Mouse (Mus musculus): ENCODE measurements around the gene Fam13a. TPM values are rescaled to one million over a fixed set of nuclear protein-coding genes. Genes with fewer than 3 reads are reported as not detected.
A peak's percentile ranks its signal among the peaks of the same experiment; 100 is the strongest.

Gene Fam13a
- polyA plus RNA-seq, 1 experiment from 2014 or later: 12.3 TPM

- no peak overlapping the region for H3K4me3 ChIP-seq (ENCODE audit: low read length)
- H3K36me3 ChIP-seq (ENCODE audit: control insufficient read depth, insufficient read depth): no peaks in the 10 kb centered on the region
- peaks cover 12% of the 10 kb centered on the region; the same call in 1 of the 2 replicates for H3K4me1 ChIP-seq (ENCODE audit: control insufficient read depth, insufficient read depth, low read length)
- no peak overlapping the region for H3K9ac ChIP-seq (ENCODE audit: low read length)
- no peaks in the 10 kb centered on the region for H3K27me3 ChIP-seq (ENCODE audit: control insufficient read depth, insufficient read depth, low read length)
- no peak for ATAC-seq (replicated peaks; ENCODE audit: extremely low read depth, insufficient read depth, low FRiP score)
- H3K27ac ChIP-seq (ENCODE audit: low read length): no peak overlapping the region
- H3K9me3 ChIP-seq (replicated peaks; ENCODE audit: control insufficient read depth, low read length): no peaks in the 10 kb centered on the region
- 74% methylated on average over 2 of the region's 2 CpGs for WGBS
- no peak overlapping the region for H3K4me2 ChIP-seq (ENCODE audit: low read depth, low read length)
These were observed 9.6 kb downstream of the Fam13a start for GRCm38 (mm10) chr6:59014760-59015159.

- WGBS: 74% methylated on average over 8 of the region's 8 CpGs
- H3K4me2 ChIP-seq (ENCODE audit: low read depth, low read length): no peak overlapping the region
- H3K4me1 ChIP-seq (ENCODE audit: control insufficient read depth, insufficient read depth, low read length): peaks cover 14% of the 10 kb centered on the region; the same call in 1 of the 2 replicates
- H3K36me3 ChIP-seq (ENCODE audit: control insufficient read depth, insufficient read depth): no peaks in the 10 kb centered on the region
- H3K27me3 ChIP-seq (ENCODE audit: control insufficient read depth, insufficient read depth, low read length): no peaks in the 10 kb centered on the region
- H3K4me3 ChIP-seq (ENCODE audit: low read length): no peak overlapping the region
- no peak overlapping the region for H3K9ac ChIP-seq (ENCODE audit: low read length)
- no peaks in the 10 kb centered on the region for H3K9me3 ChIP-seq (replicated peaks; ENCODE audit: control insufficient read depth, low read length)
- peak overlapping the region; percentile 24; the same call in 1 of the 2 replicates for H3K27ac ChIP-seq (ENCODE audit: low read length)
- ATAC-seq (replicated peaks; ENCODE audit: extremely low read depth, insufficient read depth, low FRiP score): no peak
These were observed 10.1 kb downstream of the Fam13a start for GRCm38 (mm10) chr6:59014088-59014759.

- 65% methylated on average over 3 of the region's 3 CpGs for WGBS
- H3K4me3 ChIP-seq (ENCODE audit: low read length): no peak overlapping the region
- no peaks in the 10 kb centered on the region for H3K36me3 ChIP-seq (ENCODE audit: control insufficient read depth, insufficient read depth)
- H3K27me3 ChIP-seq (ENCODE audit: control insufficient read depth, insufficient read depth, low read length): no peaks in the 10 kb centered on the region
- ATAC-seq (replicated peaks; ENCODE audit: extremely low read depth, insufficient read depth, low FRiP score): no peak
- H3K4me2 ChIP-seq (ENCODE audit: low read depth, low read length): no peak overlapping the region
- no peak overlapping the region for H3K27ac ChIP-seq (ENCODE audit: low read length)
- H3K9ac ChIP-seq (ENCODE audit: low read length): no peak overlapping the region
- peaks cover 14% of the 10 kb centered on the region; the same call in 1 of the 2 replicates for H3K4me1 ChIP-seq (ENCODE audit: control insufficient read depth, insufficient read depth, low read length)
- no peaks in the 10 kb centered on the region for H3K9me3 ChIP-seq (replicated peaks; ENCODE audit: control insufficient read depth, low read length)
These were observed 13.6 kb downstream of the Fam13a start for GRCm38 (mm10) chr6:59010792-59011191.

DNA sequence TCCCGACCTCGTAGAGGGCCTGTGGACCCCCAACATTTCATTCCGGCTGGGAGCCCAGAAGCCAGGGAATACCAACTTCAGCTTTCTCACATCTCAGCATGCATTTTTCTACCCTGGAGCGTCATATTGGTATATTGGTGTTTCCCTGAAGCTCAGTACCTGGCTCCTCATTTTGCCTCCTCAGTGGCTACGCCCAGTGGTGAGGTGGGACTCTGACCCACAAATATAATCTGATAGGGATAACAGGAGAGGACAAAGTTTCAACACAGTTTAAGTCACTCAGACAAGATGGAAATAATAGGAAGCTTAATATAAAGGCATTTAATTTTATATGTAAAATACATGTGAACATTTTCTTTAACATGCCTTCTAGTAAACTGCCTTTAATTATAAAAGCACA, 19.7 kb downstream of the Fam13a start:
- no peaks in the 10 kb centered on the region for H3K27me3 ChIP-seq (ENCODE audit: control insufficient read depth, insufficient read depth, low read length)
- no peaks in the 10 kb centered on the region for H3K36me3 ChIP-seq (ENCODE audit: control insufficient read depth, insufficient read depth)
- 91% methylated on average over 5 of the region's 5 CpGs for WGBS
- no peak overlapping the region for H3K4me2 ChIP-seq (ENCODE audit: low read depth, low read length)
- peaks cover 4% of the 10 kb centered on the region; the same call in 1 of the 2 replicates for H3K4me1 ChIP-seq (ENCODE audit: control insufficient read depth, insufficient read depth, low read length)
- H3K27ac ChIP-seq (ENCODE audit: low read length): no peak overlapping the region
- H3K9ac ChIP-seq (ENCODE audit: low read length): no peak overlapping the region
- no peak overlapping the region for H3K4me3 ChIP-seq (ENCODE audit: low read length)
- no peaks in the 10 kb centered on the region for H3K9me3 ChIP-seq (replicated peaks; ENCODE audit: control insufficient read depth, low read length)
- ATAC-seq (replicated peaks; ENCODE audit: extremely low read depth, insufficient read depth, low FRiP score): no peak

DNA sequence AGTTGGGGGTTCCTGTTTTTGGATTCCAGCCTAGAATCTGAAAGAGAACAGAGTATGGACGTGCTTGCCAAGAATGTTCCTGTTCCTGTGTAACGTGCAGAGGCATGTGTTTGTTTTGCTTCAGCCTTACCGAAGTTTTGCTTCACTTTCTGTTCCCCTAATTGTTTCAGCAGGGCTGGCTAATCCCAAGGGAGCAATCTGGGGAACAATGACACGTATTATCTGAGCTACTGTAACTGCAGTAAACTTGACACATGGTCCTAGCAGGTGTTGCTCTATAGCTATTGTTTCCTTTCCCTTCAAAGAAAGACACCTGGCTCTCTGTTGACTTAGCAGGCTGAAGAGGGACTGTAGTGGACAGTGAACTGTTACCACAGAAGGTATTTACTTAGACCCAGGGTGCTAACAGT, 25.3 kb downstream of the Fam13a start:
- Histone ChIP-seq H3K4me1 (ENCODE audit: control insufficient read depth, insufficient read depth, low read length) (peaks cover 6% of the 10 kb centered on the region; the same call in 1 of the 2 replicates), H3K9me3 (replicated peaks; ENCODE audit: control insufficient read depth, low read length) (no peaks in the 10 kb centered on the region), H3K27ac (ENCODE audit: low read length) (peak overlapping the region; percentile 40), H3K36me3 (ENCODE audit: control insufficient read depth, insufficient read depth) (no peaks in the 10 kb centered on the region), H3K4me3 (ENCODE audit: low read length) (no peak overlapping the region), H3K9ac (ENCODE audit: low read length) (no peak overlapping the region), H3K4me2 (ENCODE audit: low read depth, low read length) (peak overlapping the region; percentile 27), H3K27me3 (ENCODE audit: control insufficient read depth, insufficient read depth, low read length) (no peaks in the 10 kb centered on the region)
- WGBS: 19% methylated on average over 4 of the region's 4 CpGs
- peak; percentile 86 for ATAC-seq (replicated peaks; ENCODE audit: extremely low read depth, insufficient read depth, low FRiP score)

DNA sequence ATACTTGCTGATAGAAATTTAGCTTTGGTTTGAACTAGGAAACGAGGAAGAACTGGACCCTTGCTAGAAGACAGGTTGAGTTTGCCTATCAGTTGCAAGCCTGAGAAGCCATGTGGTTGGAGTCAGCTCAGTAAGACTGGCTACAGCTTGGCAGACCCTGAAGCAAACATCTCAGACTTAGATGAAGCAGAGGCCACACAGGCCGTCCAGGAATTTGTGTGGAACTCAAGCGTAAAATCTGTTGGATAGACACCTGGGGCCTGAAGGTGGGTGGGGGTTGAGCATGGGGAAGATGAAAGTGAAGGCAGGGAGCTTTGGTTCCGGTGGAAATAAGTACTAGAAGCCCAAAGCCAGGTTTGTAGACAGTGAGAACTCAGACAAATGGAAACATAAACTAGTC, 25.8 kb downstream of the Fam13a start:
- 61% methylated on average over 4 of the region's 4 CpGs for WGBS
- peaks cover 6% of the 10 kb centered on the region; the same call in 1 of the 2 replicates for H3K4me1 ChIP-seq (ENCODE audit: control insufficient read depth, insufficient read depth, low read length)
- H3K9me3 ChIP-seq (replicated peaks; ENCODE audit: control insufficient read depth, low read length): no peaks in the 10 kb centered on the region
- no peaks in the 10 kb centered on the region for H3K36me3 ChIP-seq (ENCODE audit: control insufficient read depth, insufficient read depth)
- H3K4me2 ChIP-seq (ENCODE audit: low read depth, low read length): peak overlapping the region; percentile 27; the same call in 1 of the 2 replicates
- peak overlapping the region; percentile 40 for H3K27ac ChIP-seq (ENCODE audit: low read length)
- H3K27me3 ChIP-seq (ENCODE audit: control insufficient read depth, insufficient read depth, low read length): no peaks in the 10 kb centered on the region
- no peak overlapping the region for H3K4me3 ChIP-seq (ENCODE audit: low read length)
- no peak for ATAC-seq (replicated peaks; ENCODE audit: extremely low read depth, insufficient read depth, low FRiP score)
- no peak overlapping the region for H3K9ac ChIP-seq (ENCODE audit: low read length)

DNA sequence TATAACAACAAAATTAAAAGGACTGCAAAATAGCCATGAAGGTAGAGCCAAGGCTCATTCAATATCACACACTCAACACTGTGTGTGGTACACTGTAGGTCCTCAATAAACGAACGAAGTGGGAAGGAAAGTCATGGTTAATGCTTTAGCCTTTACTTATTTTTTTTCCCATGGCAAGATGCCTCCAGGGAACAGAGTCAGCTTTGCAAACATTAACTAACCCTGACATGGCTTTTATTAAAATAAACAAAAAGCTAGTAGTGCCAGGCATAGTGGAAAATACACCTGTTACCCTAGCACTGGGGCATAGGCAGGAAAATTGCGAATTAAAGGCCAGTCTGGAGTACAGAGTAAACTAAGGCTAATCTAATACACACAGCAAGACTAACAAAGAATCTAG, 35.2 kb downstream of the Fam13a start:
- no peak overlapping the region for H3K9ac ChIP-seq (ENCODE audit: low read length)
- ATAC-seq (replicated peaks; ENCODE audit: extremely low read depth, insufficient read depth, low FRiP score): no peak
- 85% methylated on average over 3 of the region's 3 CpGs for WGBS
- no peaks in the 10 kb centered on the region for H3K27me3 ChIP-seq (ENCODE audit: control insufficient read depth, insufficient read depth, low read length)
- no peak overlapping the region for H3K27ac ChIP-seq (ENCODE audit: low read length)
- H3K36me3 ChIP-seq (ENCODE audit: control insufficient read depth, insufficient read depth): no peaks in the 10 kb centered on the region
- H3K4me1 ChIP-seq (ENCODE audit: control insufficient read depth, insufficient read depth, low read length): no peaks in the 10 kb centered on the region
- H3K9me3 ChIP-seq (replicated peaks; ENCODE audit: control insufficient read depth, low read length): no peaks in the 10 kb centered on the region
- H3K4me2 ChIP-seq (ENCODE audit: low read depth, low read length): no peak overlapping the region
- H3K4me3 ChIP-seq (ENCODE audit: low read length): no peak overlapping the region

DNA sequence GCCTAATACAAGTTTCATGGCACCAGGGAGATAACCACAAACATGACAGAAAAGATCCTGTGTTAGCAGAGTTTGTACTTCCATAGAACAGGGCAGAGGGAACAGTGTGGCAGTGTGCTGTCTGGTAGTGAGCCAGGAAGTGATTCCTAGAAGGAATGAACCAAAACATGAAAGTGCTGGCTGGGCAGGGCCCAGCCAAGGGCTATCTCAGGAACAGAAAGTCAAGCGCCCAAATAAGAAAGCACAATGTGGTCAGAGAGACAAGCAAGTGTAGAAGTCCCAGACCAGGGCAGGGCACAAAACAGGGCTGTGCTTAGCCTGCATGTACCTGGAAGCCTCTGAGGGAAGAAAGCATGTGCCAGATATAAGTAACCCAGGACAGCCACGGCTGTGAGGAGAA, 35.6 kb downstream of the Fam13a start:
- Histone ChIP-seq H3K27ac (ENCODE audit: low read length) (no peak overlapping the region), H3K9ac (ENCODE audit: low read length) (no peak overlapping the region), H3K27me3 (ENCODE audit: control insufficient read depth, insufficient read depth, low read length) (no peaks in the 10 kb centered on the region), H3K9me3 (replicated peaks; ENCODE audit: control insufficient read depth, low read length) (no peaks in the 10 kb centered on the region), H3K36me3 (ENCODE audit: control insufficient read depth, insufficient read depth) (no peaks in the 10 kb centered on the region), H3K4me1 (ENCODE audit: control insufficient read depth, insufficient read depth, low read length) (no peaks in the 10 kb centered on the region), H3K4me3 (ENCODE audit: low read length) (no peak overlapping the region), H3K4me2 (ENCODE audit: low read depth, low read length) (no peak overlapping the region)
- WGBS: 79% methylated on average over 2 of the region's 2 CpGs
- ATAC-seq (replicated peaks; ENCODE audit: extremely low read depth, insufficient read depth, low FRiP score): no peak

- Histone ChIP-seq H3K9ac (ENCODE audit: low read length) (no peak overlapping the region), H3K27me3 (ENCODE audit: control insufficient read depth, insufficient read depth, low read length) (no peaks in the 10 kb centered on the region), H3K4me3 (ENCODE audit: low read length) (no peak overlapping the region), H3K4me2 (ENCODE audit: low read depth, low read length) (no peak overlapping the region), H3K27ac (ENCODE audit: low read length) (no peak overlapping the region), H3K4me1 (ENCODE audit: control insufficient read depth, insufficient read depth, low read length) (no peaks in the 10 kb centered on the region), H3K36me3 (ENCODE audit: control insufficient read depth, insufficient read depth) (peaks cover 4% of the 10 kb centered on the region; the same call in 1 of the 2 replicates), H3K9me3 (replicated peaks; ENCODE audit: control insufficient read depth, low read length) (no peaks in the 10 kb centered on the region)
- 90% methylated on average over 5 of the region's 5 CpGs for WGBS
- no peak for ATAC-seq (replicated peaks; ENCODE audit: extremely low read depth, insufficient read depth, low FRiP score)
These were observed 37.2 kb downstream of the Fam13a start for GRCm38 (mm10) chr6:58987166-58987565.

All from heart, embryonic 16.5 days (tissue).